19 mouse cellular contexts compared by ENCODE assay signal in genomic region chr7:112042758-112043157, GRCm38 (mm10). TPM values are rescaled to one million over a fixed set of nuclear protein-coding genes. Genes with fewer than 3 reads are reported as not detected.
DNase-seq lines count a peak whose midpoint lies in the region; ATAC-seq and TF ChIP-seq lines count a peak whose summit lies in the region.
"Had no signal": no experiment of that assay in that cellular context is flagged by ENCODE, and none has a peak within 500 bp of the region (broad histone marks: within the 10 kb centered on the region; RNA-seq: fewer than 3 reads in every experiment).

No protein-coding gene starts in this region.

- ATAC-seq in lung, postnatal 0 days: no peak
- ATAC-seq in common myeloid progenitor, adult 5-6 weeks (replicated peaks; ENCODE audit: low read depth, poor library complexity, severe bottlenecking): peak; percentile 96
- ATAC-seq in forebrain, embryonic 11.5 days (replicated peaks; ENCODE audit: low FRiP score): no peak
- ATAC-seq: intestine, postnatal 0 days had no signal

- intact Hi-C loops in left cerebral cortex, adult 2 months (cut with DNase I): no loop called here

- peaks cover 100% of the 10 kb centered on the region for H3K79me2 ChIP-seq in myocyte (ENCODE audit: control insufficient read depth, insufficient read depth)

- H3K4me1 ChIP-seq in lung, postnatal 0 days (ENCODE audit: insufficient read depth, low read depth, low read length): peaks cover 6% of the 10 kb centered on the region; the same call in 1 of the 2 replicates
- H3K4me1 ChIP-seq in lung, adult 2 months (ENCODE audit: control insufficient read depth, insufficient read depth, low read length): peaks cover 9% of the 10 kb centered on the region
- no peaks in the 10 kb centered on the region for H3K4me1 ChIP-seq in forebrain, embryonic 11.5 days (replicated peaks; ENCODE audit: control insufficient read depth, insufficient read depth, low read length)
- H3K4me1 ChIP-seq: hindbrain, embryonic 12.5 days had no signal

- no peak overlapping the region for H3K4me3 ChIP-seq in lung, postnatal 0 days (ENCODE audit: low read depth, low read length)
- no peak overlapping the region for H3K4me3 ChIP-seq in lung, adult 2 months (replicated peaks; ENCODE audit: extremely low read depth, low read depth, low read length)
- no peak overlapping the region for H3K4me3 ChIP-seq in myocyte
- no peak overlapping the region for H3K4me3 ChIP-seq in forebrain, embryonic 11.5 days (ENCODE audit: low read depth, low read length)
- H3K4me3 ChIP-seq in left cerebral cortex, adult 2 months: no peak overlapping the region
- H3K4me3 ChIP-seq: erythroblast, embryonic 14.5 days; heart, embryonic 15.5 days; hindbrain, embryonic 12.5 days had no signal

- H3K36me3 ChIP-seq in lung, postnatal 0 days (ENCODE audit: insufficient read depth, low read length): no peaks in the 10 kb centered on the region
- no peaks in the 10 kb centered on the region for H3K36me3 ChIP-seq in myocyte (ENCODE audit: control insufficient read depth, insufficient read depth)
- no peaks in the 10 kb centered on the region for H3K36me3 ChIP-seq in forebrain, embryonic 11.5 days (ENCODE audit: control insufficient read depth, insufficient read depth, low read length)
- H3K36me3 ChIP-seq: heart, embryonic 15.5 days; hindbrain, embryonic 12.5 days had no signal

- H3K27me3 ChIP-seq in lung, postnatal 0 days (replicated peaks; ENCODE audit: insufficient read depth, low read length): no peaks in the 10 kb centered on the region
- H3K27me3 ChIP-seq in myocyte (ENCODE audit: control insufficient read depth, insufficient read depth, insufficient read length): no peaks in the 10 kb centered on the region
- H3K27me3 ChIP-seq in forebrain, embryonic 11.5 days (ENCODE audit: control insufficient read depth, insufficient read depth, low read length): no peaks in the 10 kb centered on the region
- H3K27me3 ChIP-seq: CH12.LX; heart, embryonic 15.5 days; hindbrain, embryonic 12.5 days had no signal

- no peak for TF ChIP-seq CTCF in lung, postnatal 0 days (IDR thresholded peaks at IDR 0.05)
- TF ChIP-seq CTCF in lung, adult 2 months (IDR thresholded peaks at IDR 0.05; ENCODE audit: insufficient read depth, low read length): no peak
- no peak for TF ChIP-seq CTCF in left cerebral cortex, adult 2 months (IDR thresholded peaks at IDR 0.05)

- no peak for TF ChIP-seq POLR2A in lung, adult 2 months (IDR thresholded peaks at IDR 0.05; ENCODE audit: borderline replicate concordance, extremely low read depth, low read depth, low read length)
- TF ChIP-seq POLR2A in myocyte (IDR thresholded peaks at IDR 0.05; ENCODE audit: insufficient read length, low read depth): no peak

- no peak overlapping the region for H3K9ac ChIP-seq in lung, postnatal 0 days (replicated peaks; ENCODE audit: low read depth)
- H3K9ac ChIP-seq in forebrain, embryonic 11.5 days (ENCODE audit: low read length): no peak overlapping the region
- H3K9ac ChIP-seq: heart, embryonic 15.5 days; hindbrain, embryonic 12.5 days; lung, embryonic 14.5 days had no signal

- TF ChIP-seq EP300 in lung, postnatal 0 days (IDR thresholded peaks at IDR 0.05): no peak

- H3ac ChIP-seq in myocyte (ENCODE audit: control insufficient read depth, insufficient read length): no peak overlapping the region

- H3K27ac ChIP-seq in lung, postnatal 0 days (ENCODE audit: low read length): no peak overlapping the region
- H3K27ac ChIP-seq in forebrain, embryonic 11.5 days (ENCODE audit: low read depth, low read length): no peak overlapping the region
- no peak overlapping the region for H3K27ac ChIP-seq in left cerebral cortex, adult 2 months
- H3K27ac ChIP-seq: heart, embryonic 15.5 days; hindbrain, embryonic 12.5 days had no signal

- DNase-seq in lung, postnatal 0 days (ENCODE audit: low spot score): peak; percentile 21
- no peak for DNase-seq in lung, adult 2 months
- DNase-seq in B cell, adult 2 months: peak; percentile 6 to 10
- no peak for DNase-seq in forebrain, embryonic 11.5 days (ENCODE audit: low spot score)
- no peak for DNase-seq in left cerebral cortex, adult 2 months (ENCODE audit: extremely low spot score in 1 of 2, low spot score in 2 of 2)
- no peak for DNase-seq in gastrocnemius, adult 18-20 months (ENCODE audit: low spot score)
- DNase-seq: cerebellum, adult 8-10 months; gastrocnemius, postnatal 25 days; kidney, postnatal 25 days; lung, embryonic 14.5 days; midbrain, embryonic 14.5 days; right cerebral cortex, adult 18-20 months had no signal

- no peaks in the 10 kb centered on the region for H3K9me3 ChIP-seq in lung, postnatal 0 days (ENCODE audit: low read length)
- H3K9me3 ChIP-seq in forebrain, embryonic 11.5 days (ENCODE audit: control insufficient read depth, low read length): no peaks in the 10 kb centered on the region
- H3K9me3 ChIP-seq: heart, embryonic 15.5 days; hindbrain, embryonic 12.5 days had no signal

- H3K4me2 ChIP-seq in lung, postnatal 0 days (replicated peaks; ENCODE audit: low read depth, low read length): no peak overlapping the region
- H3K4me2 ChIP-seq in myocyte (ENCODE audit: low read depth): peak overlapping the region; percentile 40
- H3K4me2 ChIP-seq in forebrain, embryonic 11.5 days (ENCODE audit: low read depth, low read length, severe bottlenecking): no peak overlapping the region
- H3K4me2 ChIP-seq: heart, embryonic 15.5 days; hindbrain, embryonic 12.5 days; lung, embryonic 14.5 days had no signal

- 28% methylated on average over 2 of the region's 2 CpGs for WGBS in lung, postnatal 0 days
- WGBS in lung, adult 2 months: 12% methylated on average over 2 of the region's 2 CpGs
- WGBS in forebrain, embryonic 11.5 days: 87% methylated on average over 2 of the region's 2 CpGs

TF ChIP-seq in myocyte, 11 proteins besides CTCF, POLR2A, EP300 and RAD21:
- TF ChIP-seq E2F4 (IDR thresholded peaks at IDR 0.05; ENCODE audit: insufficient read depth): no peak
- TF ChIP-seq SRF (IDR thresholded peaks at IDR 0.05; ENCODE audit: control insufficient read depth, insufficient read length, low read depth): no peak
- no peak for TF ChIP-seq MAX (IDR thresholded peaks at IDR 0.05; ENCODE audit: low read depth)
- TF ChIP-seq MYOG (IDR thresholded peaks at IDR 0.05; ENCODE audit: control insufficient read depth in 1 of 3, insufficient read depth in 1 of 3, insufficient read length in 2 of 3, low read depth in 2 of 3): no peak
- TF ChIP-seq CEBPB (IDR thresholded peaks at IDR 0.05; ENCODE audit: insufficient read depth, poor library complexity, severe bottlenecking): no peak
- no peak for TF ChIP-seq MYOD1 (IDR thresholded peaks at IDR 0.05; ENCODE audit: control insufficient read depth in 1 of 3, insufficient read length in 2 of 3, low read depth in 2 of 3)
- TF ChIP-seq USF1 (IDR thresholded peaks at IDR 0.05; ENCODE audit: low read depth): no peak

RNA-seq across cellular contexts. Expression of gene Usp47, which starts 19.5 kb away (rescaled TPM):
- polyA plus RNA-seq in lung, postnatal 0 days (2015; fragmentation: Nextera tagmentation; extraction: Ambion mirVana): 33.1 and 36.4 TPM in 2 replicates
- 9.0 and 14.7 TPM in 2 replicates for polyA plus RNA-seq in lung, adult 2 months (2012; rRNA removed)
- 115 and 125 TPM in 2 replicates for total RNA-seq in common myeloid progenitor, adult 5-6 weeks (2017)
- 28.7 TPM for polyA plus RNA-seq in myocyte (2012; fragmentation: generic; extraction: Trizol)
- polyA plus RNA-seq in forebrain, embryonic 11.5 days (2014; fragmentation: Nextera tagmentation; extraction: Ambion mirVana): 107 and 114 TPM in 2 replicates
- 10 to 100 TPM; 64.1 to 73.5 TPM for total RNA-seq in left cerebral cortex, adult 2 months (2021)
- total RNA-seq in gastrocnemius, adult 18-20 months (2021): 100 to 1,000 TPM; 225 to 256 TPM

Comparison
In these comparisons a context has a peak if more than half of its experiments do, and no peak if none do; other contexts are left out.
1. DNase-seq: peak in lung, postnatal 0 days (single experiment) and B cell, adult 2 months (2 of 2); none in lung, adult 2 months (single experiment), forebrain, embryonic 11.5 days (single experiment), left cerebral cortex, adult 2 months (0 of 2) and gastrocnemius, adult 18-20 months (single experiment).